Mouse (Mus musculus) cerebellum, postnatal 14 days (tissue): ENCODE data around the gene Sdr42e1.
A peak's percentile ranks its signal among the peaks of the same experiment; 100 is the strongest.

Experiments used
- DNase-seq, 2 experiments: peaks; one replicate each; pipeline ENCODE4 v3.0.0; 2021; ENCODE audit warnings: mixed read lengths in 2 of 2

The Sdr42e1 gene

GRCm38 (mm10) chr8:117673430-117673830 lies at the start of gene Sdr42e1:
Sdr42e1 (minus strand) TSS chr8:117673689.
- peak; percentile 31 to 34 for DNase-seq

DNA sequence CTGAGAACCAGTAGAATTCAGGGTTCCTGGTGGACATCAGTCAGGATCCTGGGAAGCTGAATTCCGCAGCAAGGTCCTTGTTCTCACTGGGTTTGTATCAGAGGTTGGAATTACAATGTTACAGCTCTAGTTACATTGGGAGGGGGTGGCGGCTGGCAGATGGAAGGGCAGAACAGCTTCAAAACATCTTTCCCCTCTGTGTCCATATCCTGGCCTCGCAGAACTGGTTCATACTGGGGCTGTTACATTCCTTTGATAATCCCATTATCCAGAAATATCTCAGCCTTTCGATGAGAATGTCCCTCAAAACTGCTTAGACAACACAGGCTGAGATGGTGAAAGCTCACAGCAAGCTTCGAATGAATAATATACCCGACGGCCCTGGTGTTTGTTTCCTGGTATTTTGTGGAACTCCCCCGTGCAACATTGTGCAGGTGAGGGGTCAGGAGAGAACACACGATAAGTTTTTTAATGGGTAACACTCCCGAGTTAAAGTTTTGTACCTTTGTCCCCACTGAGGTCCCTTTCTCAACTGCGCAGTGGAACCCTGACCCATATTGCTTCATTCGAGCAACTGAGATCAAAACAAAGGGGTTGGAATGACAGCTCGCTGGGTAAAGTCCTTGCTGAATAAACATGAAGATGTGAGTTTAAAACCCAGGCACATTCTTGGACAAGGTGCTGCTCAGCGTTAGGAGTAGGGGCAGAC lies 44.8 kb upstream of the Sdr42e1 start:
- DNase-seq = no peak

DNA sequence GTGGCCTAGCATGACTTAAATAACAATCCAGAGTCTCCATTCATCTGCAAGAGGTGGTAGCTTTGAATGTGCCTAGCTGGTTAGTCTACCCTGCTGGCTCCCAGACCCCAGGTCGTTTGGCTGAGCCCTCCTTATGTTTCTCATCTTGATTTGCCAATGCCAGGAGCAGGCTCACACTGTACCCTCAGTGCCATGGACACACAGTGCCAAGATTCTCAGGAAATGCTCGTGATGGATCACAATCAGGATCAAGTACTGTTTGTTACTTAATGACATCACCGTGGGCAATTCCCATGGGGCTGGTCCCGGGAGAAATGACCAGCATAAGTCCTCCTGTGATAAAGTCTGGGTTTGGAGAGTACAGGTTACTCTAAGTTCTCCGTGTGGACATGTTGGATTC lies 42.4 kb upstream of the Sdr42e1 start:
- DNase-seq = no peak

DNA sequence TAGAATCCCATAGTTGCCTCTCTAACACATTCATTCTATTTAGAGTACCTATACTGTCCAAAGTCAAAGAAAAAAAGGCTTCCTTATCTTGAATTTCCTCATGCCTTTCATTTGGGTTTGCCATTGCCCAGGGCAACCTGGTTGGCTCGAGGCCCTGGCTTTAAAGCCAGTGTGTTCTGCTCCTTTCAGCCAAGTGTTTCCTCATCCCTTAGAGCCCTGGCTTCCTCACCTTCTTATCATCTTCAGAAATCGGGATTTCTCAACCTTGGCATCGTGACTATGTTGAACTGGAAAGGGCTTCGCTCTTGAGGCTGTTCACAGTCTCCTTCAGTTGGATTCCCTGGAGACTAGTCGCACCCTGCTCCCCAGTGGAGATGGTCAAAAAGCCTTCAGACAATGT lies 41.1 kb upstream of the Sdr42e1 start:
- DNase-seq = no peak

GRCm38 (mm10) chr8:117712226-117712625 lies 38.7 kb upstream of the Sdr42e1 start:
- DNase-seq = no peak

DNA sequence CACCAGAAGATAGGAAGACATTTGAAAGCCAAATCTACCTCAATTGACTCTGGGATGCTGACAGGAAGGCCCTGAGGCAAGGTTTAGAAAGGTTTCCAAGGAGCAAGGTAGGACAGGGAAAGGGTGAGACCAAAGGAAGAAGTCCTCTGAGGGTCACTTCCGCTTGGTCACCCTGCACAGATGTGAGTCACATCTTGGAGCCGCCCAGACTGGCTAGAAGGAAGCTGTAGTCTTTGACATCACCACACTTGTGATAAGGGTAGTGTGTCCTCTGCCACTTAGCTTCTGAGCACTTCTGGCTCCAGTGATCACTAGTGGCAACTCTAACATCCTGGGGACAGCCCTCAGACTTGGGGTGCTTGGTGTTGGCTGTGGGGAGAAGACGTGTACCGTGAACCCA lies 32.7 kb upstream of the Sdr42e1 start:
- no peak for DNase-seq

DNA sequence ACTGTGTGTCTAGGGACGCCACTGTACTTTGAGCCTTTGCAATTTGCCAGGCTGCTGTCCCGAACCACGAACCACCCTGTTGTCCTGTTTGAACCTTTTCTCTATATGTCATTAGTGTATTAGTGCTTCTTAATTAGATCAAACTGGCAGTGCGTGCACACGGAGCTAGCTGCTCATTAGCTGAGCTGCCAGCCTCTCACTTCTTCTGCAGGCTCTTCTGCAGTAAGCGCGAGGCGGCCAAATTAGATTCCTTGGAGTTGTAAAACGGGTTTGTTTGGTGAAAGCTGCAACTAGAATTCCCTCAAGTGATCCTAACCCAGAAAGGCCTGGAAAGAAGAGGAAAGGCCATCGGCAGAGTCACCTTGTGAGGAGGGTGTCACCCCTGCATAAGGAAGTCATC lies 29.2 kb upstream of the Sdr42e1 start:
- no peak for DNase-seq

DNA sequence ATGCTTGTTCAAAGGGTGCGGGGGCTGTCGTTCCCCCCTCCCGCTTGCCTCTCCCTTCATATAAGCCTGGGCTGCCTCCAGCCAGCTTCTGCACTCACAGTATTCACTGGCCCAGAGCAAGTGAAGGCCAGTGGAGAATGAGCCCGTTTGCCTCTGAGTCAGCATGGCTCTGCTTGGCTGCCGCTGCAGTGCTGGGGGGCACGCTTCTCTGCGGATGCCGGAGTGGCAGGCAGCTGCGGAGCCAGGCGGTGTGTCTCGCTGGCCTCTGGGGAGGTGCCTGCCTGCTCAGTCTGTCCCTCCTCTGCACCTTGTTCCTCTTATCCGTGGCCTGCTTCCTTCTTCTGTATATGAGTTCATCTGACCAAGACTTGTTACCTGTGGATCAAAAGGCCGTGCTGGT lies 28.4 kb upstream of the Sdr42e1 start, which contains the start of gene Hsd17b2:
Gene Hsd17b2 (plus strand): TSS at position 46 of the 400 bp plus-strand sequence.
- no peak for DNase-seq

DNA sequence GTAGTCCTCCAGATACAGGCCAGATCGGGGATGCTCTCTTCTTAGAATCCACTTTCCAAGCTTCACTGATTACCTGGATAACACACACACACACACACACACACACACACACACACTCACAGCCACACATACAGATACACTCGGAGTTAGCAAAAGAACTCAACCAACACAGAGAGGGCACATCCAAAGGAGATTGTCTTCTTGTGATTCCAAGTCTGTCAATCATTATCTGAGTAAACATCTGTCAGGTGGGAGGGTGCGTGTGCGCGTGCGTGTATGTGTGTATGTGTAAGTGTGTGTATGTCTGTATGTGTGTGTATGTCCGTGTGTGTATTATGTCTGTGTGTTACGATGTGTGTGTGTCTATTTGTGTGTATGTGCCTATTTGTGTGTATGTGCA lies 27.8 kb upstream of the Sdr42e1 start:
- DNase-seq = no peak

DNA sequence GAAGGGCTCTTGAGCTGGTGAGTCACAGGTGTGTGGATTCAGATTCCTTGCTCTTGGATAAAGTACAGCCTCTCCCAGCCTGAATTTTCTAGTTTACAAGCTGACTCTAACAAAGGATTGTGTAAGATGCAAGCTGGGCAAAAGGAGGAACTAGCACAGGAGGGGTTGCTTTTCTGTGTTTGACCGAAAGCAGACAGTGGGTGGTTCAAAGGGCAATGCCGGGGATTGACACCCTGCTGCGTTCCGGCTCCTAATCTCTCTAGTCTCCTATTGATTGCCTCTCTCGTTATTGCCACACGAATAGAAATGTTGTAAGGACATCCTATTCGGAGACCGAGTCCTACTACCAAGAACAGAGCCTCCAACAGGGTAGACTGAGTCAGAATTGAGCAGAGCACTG lies 27.2 kb upstream of the Sdr42e1 start:
- no peak for DNase-seq

DNA sequence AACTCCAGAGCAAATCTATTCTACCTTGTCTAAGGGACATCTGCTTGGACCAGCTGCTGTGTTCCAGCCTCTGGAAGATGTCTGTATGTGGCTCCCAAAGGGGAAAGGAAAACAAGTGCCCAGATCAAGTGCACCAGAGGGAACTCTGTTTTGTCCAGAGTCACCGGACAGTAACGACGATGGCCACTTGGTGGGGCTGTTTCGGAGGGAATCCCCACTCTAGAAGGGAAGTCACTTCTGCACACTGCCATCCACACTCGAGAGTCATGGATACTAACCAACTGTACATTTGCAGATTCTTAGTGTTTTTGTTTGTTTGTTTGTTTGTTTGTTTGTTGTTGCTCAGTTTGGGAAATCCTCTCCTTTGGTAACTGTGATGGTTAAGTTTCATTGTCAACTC lies 23.8 kb upstream of the Sdr42e1 start:
- peak; percentile 51 to 76 for DNase-seq

GRCm38 (mm10) chr8:117695636-117696035 lies 22.1 kb upstream of the Sdr42e1 start:
- DNase-seq = no peak

GRCm38 (mm10) chr8:117692131-117692530 lies 18.6 kb upstream of the Sdr42e1 start:
- no peak for DNase-seq

DNA sequence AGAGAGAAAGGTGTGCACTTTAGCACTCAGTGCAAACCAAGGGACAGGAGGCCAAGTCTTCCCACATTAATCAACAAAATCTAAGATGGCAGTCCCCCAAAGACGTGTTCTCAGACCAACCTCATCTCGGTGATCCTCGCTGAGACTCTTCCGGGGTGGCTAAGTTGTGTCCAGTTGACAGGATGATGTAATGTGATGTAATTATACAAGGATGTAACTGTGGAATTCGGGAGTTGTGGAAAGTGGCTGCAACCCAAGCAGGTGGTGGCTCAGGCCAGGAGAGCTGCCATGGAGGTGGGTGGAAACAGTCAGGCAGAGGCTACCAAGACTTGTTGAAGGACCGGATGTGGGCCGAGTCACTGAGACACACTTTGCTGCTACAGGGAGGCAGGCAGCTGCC lies 14.4 kb upstream of the Sdr42e1 start:
- DNase-seq = no peak

DNA sequence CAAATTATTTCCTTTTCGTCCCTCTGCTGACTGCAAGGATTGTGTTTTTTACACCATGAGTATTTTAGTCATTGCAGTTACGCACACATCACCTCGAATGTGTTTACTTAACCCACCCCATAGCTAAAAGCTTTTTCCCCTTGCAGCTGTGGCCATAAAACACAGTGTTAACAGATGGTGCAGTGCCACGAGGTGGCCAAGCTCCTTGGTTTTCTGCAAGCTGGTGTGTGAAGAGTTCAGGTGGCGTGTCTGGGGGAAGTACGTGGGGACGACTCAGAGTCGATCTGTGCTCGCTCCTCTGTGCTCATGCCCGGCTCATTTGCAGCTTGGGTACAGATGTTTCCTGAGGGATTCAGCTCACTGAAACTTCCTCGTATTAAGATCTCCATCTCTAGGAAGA lies 11.0 kb upstream of the Sdr42e1 start:
- no peak for DNase-seq

DNA sequence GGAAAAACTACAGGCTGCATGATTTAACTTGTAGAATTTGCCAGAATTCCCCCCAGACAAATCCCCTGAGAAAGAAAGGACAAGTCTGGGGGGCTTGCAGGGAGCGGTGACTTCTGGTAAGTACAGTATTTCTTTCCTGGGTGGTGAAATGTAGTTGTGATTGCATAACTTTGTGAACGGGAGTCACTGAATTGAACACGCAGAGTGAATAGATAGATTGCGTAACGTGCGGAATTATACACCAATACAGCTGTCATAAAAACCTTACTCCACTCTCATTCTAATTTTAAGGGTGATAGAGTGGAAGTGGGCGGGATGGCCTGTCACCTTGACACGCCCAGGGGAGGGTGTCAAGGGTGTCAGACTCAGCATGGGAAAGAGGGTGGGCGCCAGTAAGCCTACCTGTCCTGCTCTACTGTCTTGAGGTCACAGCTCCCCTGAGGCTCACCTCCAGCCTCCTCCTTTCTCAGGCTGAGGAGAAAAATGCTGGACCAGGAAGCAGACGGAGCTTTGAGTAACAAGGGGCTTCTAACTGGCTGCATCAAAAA lies 10.5 kb upstream of the Sdr42e1 start:
- no peak for DNase-seq

- no peak for DNase-seq
These were observed 5.2 kb upstream of the Sdr42e1 start for GRCm38 (mm10) chr8:117678650-117679049.

DNA sequence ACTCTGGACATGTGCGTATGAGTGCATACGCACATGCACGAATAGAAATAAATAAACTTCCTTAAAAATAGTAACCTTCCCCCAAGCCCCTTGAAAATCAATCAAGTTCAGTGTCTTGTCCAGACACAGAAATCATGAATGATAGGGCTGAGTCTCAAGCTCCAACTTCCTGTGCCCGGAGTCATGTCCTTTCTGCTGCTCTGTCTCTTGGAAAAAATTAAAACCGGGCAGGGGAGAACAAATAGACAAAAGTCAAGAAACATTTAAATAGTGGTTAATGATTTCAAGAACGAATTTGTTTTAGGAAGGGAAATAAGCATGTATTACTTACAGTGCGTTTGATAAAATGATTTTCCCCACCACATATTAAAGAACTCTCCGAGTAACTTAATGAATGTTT lies 3.5 kb upstream of the Sdr42e1 start:
- no peak for DNase-seq

- no peak for DNase-seq
These were observed 3.0 kb upstream of the Sdr42e1 start for GRCm38 (mm10) chr8:117676460-117676859.

DNA sequence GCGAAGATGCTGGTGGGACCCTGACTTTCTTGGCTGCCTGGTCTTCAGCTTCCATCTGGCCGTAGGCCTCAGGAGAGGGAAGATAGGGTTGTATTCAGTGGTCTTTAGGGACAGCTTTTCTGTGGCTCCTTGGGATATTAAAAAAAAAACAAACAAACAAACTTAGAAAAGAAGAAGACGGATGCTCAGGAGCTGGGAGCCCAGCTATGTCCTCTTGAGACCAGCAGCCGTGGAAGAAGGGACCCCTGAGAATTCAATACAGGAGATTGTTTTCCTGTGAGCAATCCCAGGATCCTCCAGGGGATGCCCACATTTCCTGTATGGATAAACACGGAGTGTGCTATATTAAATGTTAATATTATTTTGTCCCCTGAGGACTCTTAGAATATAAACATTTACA lies 1.7 kb upstream of the Sdr42e1 start:
- DNase-seq = no peak

DNA sequence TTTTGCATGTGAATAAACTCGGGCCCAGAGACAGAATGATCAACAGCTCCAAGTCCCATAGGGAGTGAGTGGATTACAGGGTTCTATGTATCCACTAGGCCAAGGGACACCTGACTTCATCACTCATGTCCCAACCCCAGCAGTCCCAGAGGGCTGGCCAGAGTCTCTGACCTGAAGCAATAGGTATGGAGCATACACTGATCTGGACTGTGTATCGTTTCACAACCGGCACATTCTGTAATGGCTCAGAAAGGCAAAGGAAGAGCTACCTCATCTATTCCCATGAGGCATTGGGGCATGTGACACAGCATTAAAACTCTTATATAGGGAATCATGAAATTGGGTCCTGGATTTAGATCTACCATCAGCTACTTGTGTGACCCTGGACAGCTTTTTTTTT lies 931 bp downstream of the Sdr42e1 start:
- DNase-seq = no peak

DNA sequence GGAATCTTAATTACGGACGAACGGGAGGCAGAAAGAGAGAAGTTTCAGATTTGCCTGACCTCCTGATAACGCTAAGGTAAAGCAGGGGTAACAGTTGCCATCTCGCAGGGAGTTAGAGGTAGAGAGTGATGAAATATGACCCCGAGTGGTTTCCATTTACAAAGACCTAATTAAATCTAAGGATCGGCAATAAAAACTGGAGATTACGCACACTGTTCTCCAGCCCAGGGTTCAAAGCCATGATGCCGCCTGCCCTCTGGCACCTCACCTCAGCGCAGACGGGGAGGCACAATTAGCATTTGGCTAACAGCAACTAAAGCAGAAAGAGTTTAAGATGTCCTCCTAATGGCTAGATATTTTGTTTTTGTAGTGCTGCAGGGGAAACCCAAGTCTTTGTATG lies 3.0 kb downstream of the Sdr42e1 start:
- DNase-seq = no peak

- no peak for DNase-seq
These were observed 6.0 kb downstream of the Sdr42e1 start for GRCm38 (mm10) chr8:117667349-117668124.

DNA sequence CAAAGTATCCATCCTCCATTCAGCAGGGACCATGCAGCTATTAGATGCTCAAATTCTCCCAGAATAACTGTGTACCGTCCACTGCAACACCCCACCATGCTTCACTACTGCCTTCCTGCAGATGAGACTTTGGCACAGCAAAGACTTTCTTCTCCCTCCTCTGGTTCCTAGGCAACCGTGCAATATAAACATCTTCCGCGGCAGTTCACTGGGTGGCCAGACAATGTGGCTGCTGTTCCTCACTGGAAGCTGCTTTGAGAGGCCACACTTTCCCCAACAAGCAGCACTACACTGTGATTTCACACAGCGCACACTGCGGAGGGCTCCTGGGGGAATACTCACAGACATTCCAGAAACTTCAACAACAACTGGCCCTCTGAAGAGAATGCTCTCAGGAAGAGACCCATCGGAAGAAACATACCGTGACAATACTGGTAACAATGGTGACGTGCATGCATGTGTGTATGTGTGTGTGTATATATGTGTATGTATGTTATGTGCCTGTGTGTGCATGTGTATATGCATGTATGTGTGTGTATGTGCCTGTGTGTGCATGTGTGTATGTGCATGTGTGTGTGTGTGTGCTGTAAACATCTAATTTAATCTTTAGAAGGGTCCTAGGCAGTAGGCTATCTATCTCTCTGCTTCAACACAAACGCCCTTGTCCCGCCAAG lies 13.0 kb downstream of the Sdr42e1 start:
- no peak for DNase-seq
